Mouse (Mus musculus) embryonic facial prominence, embryonic 14.5 days (tissue): ENCODE results near the gene Hspa2. TPM values are rescaled to one million over a fixed set of nuclear protein-coding genes. Genes with fewer than 3 reads are reported as not detected.
"Not testable (repeated sequence)": the region's sequence is repeated elsewhere in the genome, so short reads cannot be mapped to it uniquely, and the experiment has no call there.

Experiments used
- ATAC-seq: fragments of 200-750 bp; cut with Nextera tagmentation; 2 replicates; pipeline ENCODE4 v1.8.0; 2017; ENCODE audit warnings: low read depth, moderate number of reproducible peaks, moderate TSS enrichment
- DNase-seq: peaks from one replicate; pipeline ENCODE4 v3.0.0-alpha.2; 2015; ENCODE audit warnings: low spot score
- H3K27ac ChIP-seq: fragments of 300-500 bp; sonication (generic); replicated peaks from 2 replicates; pipeline ENCODE4 v1.5.1; 2014; ENCODE audit warnings: low read depth, mild to moderate bottlenecking, low read length, moderate library complexity
- H3K27me3 ChIP-seq: fragments of 300-500 bp; sonication (generic); replicated peaks from 2 replicates; pipeline ENCODE4 v1.6.1; 2014; ENCODE audit warnings: low read length; ENCODE audit not compliant: control insufficient read depth, insufficient read depth
- H3K36me3 ChIP-seq: fragments of 300-500 bp; sonication (generic); 2 replicates; pipeline ENCODE4 v1.6.1; 2014; ENCODE audit warnings: low read length, mixed read lengths; ENCODE audit not compliant: control insufficient read depth, insufficient read depth
- H3K4me1 ChIP-seq: fragments of 300-500 bp; sonication (generic); 2 replicates; pipeline ENCODE4 v1.6.1; 2014; ENCODE audit warnings: antibody characterized with exemption, low read length; ENCODE audit not compliant: control insufficient read depth, insufficient read depth
- H3K4me2 ChIP-seq: fragments of 300-500 bp; sonication (generic); 2 replicates; pipeline ENCODE4 v1.6.1; 2014; ENCODE audit warnings: low read depth, mild to moderate bottlenecking, low read length, moderate library complexity, mixed read lengths
- H3K4me3 ChIP-seq: fragments of 300-500 bp; sonication (generic); 2 replicates; pipeline ENCODE4 v1.5.1; 2014; ENCODE audit warnings: low read depth, mild to moderate bottlenecking, low read length
- H3K9ac ChIP-seq: fragments of 300-500 bp; sonication (generic); 2 replicates; pipeline ENCODE4 v1.6.1; 2014; ENCODE audit warnings: low read depth, mild to moderate bottlenecking, low read length, moderate library complexity, mixed read lengths
- H3K9me3 ChIP-seq: fragments of 300-500 bp; sonication (generic); 2 replicates; pipeline ENCODE4 v1.6.1; 2016; ENCODE audit warnings: low read length; ENCODE audit not compliant: control insufficient read depth
- WGBS: fragments of 180-500 bp; shearing (Covaris S2); extraction: QIAGEN DNeasy Blood & Tissue Kit; methylation state at CpG from one replicate; pipeline ENCODE4 v1.1.7; 2014; 5-methylcytosine and 5-hydroxymethylcytosine counted together
- polyA plus RNA-seq: library from polyadenylated mRNA; unstranded; fragments of >200 nt; fragmentation: Nextera tagmentation; extraction: Ambion mirVana; gene quantifications from 2 replicates; pipeline ENCODE4 v1.2.1, GENCODE M21; 2014

Gene Hspa2
- polyA plus RNA-seq, 1 experiment from 2014 or later, result 10.9 TPM

DNA sequence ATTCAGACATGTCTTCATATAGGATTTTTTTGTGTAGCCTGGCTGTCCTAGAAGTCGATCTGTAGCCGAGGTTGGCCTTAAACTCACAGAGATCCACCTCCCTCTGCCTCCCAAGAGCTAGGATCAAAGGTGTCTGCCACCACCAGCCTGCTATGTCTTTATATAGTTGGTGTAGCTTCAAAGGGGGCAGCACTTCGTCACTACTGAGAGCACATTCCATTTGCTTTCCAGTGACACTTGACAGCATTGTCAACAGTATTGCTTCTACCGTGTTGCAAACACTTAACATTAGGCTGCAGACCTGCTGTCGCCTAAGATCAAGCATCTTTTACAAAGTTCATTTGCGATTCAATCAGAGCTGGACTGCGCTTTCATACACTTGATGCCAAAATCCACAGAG is 30.1 kb downstream of the Hspa2 start:
- Histone ChIP-seq H3K9ac (no peak overlapping the region), H3K27ac (no peak overlapping the region), H3K27me3 (no peaks in the 10 kb centered on the region; the same call in 1 of the 2 replicates), H3K4me2 (no peak overlapping the region), H3K9me3 (no peaks in the 10 kb centered on the region), H3K36me3 (no peaks in the 10 kb centered on the region), H3K4me1 (no peaks in the 10 kb centered on the region; the same call in 1 of the 2 replicates), H3K4me3 (no peak overlapping the region)
- DNase-seq (no peak), ATAC-seq (no peak)
- WGBS, result 56% methylated on average over 7 of the region's 7 CpGs

DNA sequence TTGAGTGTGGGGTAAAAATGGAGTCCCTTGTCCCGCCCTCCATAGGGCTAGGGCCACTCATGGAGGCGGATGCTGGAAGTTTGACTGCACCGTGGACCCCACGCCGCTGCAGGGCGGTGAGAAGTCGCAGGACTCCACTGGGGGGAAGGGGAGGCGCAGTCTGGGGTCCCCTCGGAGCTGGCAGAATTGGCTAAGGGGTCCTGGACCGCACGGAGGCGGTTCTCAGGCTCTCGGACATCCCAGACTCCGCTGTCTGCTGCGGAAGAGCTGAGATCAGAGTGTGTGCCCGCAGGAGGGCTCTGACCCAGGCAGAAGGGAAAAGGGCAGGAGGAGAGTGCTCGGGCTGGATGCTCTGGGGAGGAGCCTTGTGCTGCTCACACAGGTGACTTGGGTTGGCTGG is 31.1 kb downstream of the Hspa2 start:
- Histone ChIP-seq H3K27ac (no peak overlapping the region), H3K36me3 (no peaks in the 10 kb centered on the region), H3K27me3 (no peaks in the 10 kb centered on the region; the same call in 1 of the 2 replicates), H3K9me3 (no peaks in the 10 kb centered on the region), H3K4me2 (peak overlapping the region; percentile 66), H3K4me3 (peak overlapping the region; percentile 45), H3K4me1 (no peaks in the 10 kb centered on the region; the same call in 1 of the 2 replicates), H3K9ac (peak overlapping the region; percentile 61)
- ATAC-seq, result no peak; the same call in 1 of the 2 replicates
- no peak for DNase-seq
- WGBS, result 2% methylated on average over 17 of the region's 17 CpGs

DNA sequence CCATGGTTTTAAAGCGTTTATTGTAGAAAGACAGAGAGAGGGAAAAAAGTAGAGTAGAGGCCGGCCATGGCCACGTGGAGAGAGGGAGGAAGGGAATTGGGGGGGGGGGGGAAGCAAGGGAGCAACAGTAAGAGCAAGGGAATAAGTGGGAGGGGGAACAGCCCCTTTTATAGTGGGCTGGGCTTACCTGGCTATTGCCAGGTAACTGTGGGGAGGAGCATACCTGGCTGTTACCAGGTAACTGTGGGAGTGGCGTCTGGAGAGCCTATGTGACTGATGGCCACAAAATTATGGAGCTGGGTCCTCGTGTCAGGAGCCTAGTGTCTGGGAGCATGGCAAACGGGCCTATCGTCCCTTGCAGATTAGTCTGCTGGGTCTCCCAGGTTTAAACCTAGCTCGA is 31.6 kb downstream of the Hspa2 start:
- Histone ChIP-seq H3K4me3 (peak overlapping the region; percentile 45), H3K36me3 (no peaks in the 10 kb centered on the region), H3K9ac (no peak overlapping the region), H3K9me3 (no peaks in the 10 kb centered on the region), H3K4me2 (peak overlapping the region; percentile 66), H3K4me1 (no peaks in the 10 kb centered on the region; the same call in 1 of the 2 replicates), H3K27ac (no peak overlapping the region), H3K27me3 (no peaks in the 10 kb centered on the region; the same call in 1 of the 2 replicates)
- ATAC-seq, result no peak; the same call in 1 of the 2 replicates
- WGBS, result 23% methylated on average over 8 of the region's 8 CpGs
- DNase-seq, result no peak

DNA sequence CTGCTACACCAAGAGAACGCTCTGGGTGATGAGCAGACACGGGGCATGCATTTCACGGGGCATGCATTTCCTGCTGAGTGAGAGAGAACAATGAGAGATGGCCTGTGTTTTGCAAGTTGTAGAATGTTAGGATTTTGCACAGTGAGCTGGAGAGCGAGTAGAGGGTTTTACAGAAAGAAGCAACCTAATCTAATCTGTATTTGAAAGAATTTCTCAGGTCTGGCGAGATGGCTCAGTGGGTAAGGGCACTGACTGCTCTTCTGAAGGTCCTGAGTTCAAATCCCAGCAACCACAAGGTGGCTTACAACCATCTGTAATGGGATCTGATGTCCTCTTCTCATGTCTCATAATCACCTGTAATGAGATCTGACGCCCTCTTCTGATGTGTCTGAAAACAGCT is 39.5 kb downstream of the Hspa2 start:
- H3K27me3 ChIP-seq, H3K4me1 ChIP-seq, H3K4me2 ChIP-seq, H3K4me3 ChIP-seq, DNase-seq, H3K27ac ChIP-seq, H3K9me3 ChIP-seq, H3K9ac ChIP-seq, ATAC-seq, H3K36me3 ChIP-seq: not testable (repeated sequence)
- WGBS, result 72% methylated on average over 6 of the region's 6 CpGs

DNA sequence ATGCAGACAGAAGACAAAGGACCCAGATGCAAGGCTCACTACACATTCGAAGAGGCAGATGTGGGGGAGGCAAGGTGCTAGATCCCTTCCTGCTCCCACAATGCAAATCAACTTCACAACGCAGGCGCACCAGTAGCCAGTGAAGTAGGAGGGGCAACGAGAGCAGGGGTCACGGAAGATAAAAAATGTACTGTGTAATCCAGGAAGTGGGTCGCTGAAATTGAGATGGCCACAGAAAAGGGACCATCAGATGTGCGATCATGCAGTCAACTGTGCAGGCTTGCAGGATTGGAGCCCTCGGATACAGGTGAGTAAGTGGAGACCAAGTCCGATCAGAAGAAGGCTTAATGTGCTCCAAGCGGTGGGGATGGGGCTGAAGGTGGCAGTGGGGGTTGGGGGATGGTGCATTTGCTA is 40.4 kb downstream of the Hspa2 start:
- Histone ChIP-seq H3K27ac (no peak overlapping the region), H3K9ac (no peak overlapping the region), H3K4me3 (no peak overlapping the region), H3K27me3 (no peaks in the 10 kb centered on the region), H3K9me3 (no peaks in the 10 kb centered on the region), H3K4me2 (no peak overlapping the region), H3K36me3 (no peaks in the 10 kb centered on the region), H3K4me1 (no peaks in the 10 kb centered on the region)
- ATAC-seq (no peak), DNase-seq (no peak)
- WGBS, result 64% methylated on average over 10 of the region's 10 CpGs

DNA sequence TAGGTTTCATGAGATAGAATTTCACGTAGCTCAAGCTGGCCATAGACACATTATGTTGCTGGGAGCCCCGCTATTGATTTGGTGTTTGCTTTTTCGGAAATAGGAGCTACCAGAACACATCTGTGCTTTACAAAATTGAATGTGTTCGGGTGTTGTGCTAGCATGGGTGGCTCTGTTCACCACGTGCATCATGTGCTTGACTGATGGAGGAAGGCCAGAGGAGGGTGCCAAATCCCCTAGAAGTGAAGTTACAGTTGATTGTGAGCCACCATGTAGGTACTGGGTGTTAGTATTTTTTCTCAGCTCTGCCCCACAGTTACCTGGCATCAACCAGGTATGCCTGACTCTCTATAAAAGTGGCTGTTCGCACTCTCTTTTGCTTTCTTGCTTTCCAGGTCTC is 40.9 kb downstream of the Hspa2 start:
- no peak overlapping the region for H3K4me2 ChIP-seq

DNA sequence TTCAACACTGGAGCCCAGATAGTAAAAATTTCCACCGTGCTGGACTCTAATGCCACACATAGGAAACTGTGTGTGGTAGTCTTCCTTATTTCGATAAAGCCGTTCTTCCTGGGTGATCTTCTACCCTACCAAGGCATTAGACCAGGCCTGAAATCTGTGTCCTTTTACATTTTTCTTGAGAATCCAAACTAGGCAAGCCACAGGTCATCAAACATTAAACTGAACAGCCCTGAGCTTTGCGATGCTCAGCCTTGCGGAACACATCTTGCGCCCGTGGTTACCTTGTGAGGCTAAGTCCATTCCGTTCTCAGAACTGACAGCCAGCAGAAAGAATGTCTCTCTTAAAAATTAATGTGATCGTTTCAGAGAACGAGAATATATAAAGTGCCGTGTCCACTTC is 42.2 kb downstream of the Hspa2 start:
- DNase-seq, result no peak
- no peak overlapping the region for H3K27ac ChIP-seq
- H3K9ac ChIP-seq, result no peak overlapping the region
- no peaks in the 10 kb centered on the region for H3K9me3 ChIP-seq
- WGBS, result 86% methylated on average over 11 of the region's 11 CpGs
- H3K4me3 ChIP-seq, result no peak overlapping the region
- no peaks in the 10 kb centered on the region for H3K36me3 ChIP-seq
- no peak for ATAC-seq
- H3K4me2 ChIP-seq, result no peak overlapping the region
- no peaks in the 10 kb centered on the region for H3K4me1 ChIP-seq
- no peaks in the 10 kb centered on the region for H3K27me3 ChIP-seq

More for the DNA sequence above, 40.9 kb downstream of the Hspa2 start:
- Histone ChIP-seq H3K27me3 (no peaks in the 10 kb centered on the region), H3K36me3 (no peaks in the 10 kb centered on the region), H3K4me1 (no peaks in the 10 kb centered on the region), H3K4me3 (no peak overlapping the region), H3K9me3 (no peaks in the 10 kb centered on the region), H3K9ac (no peak overlapping the region), H3K27ac (no peak overlapping the region)
- WGBS, result 81% methylated on average over 6 of the region's 6 CpGs
- DNase-seq (no peak), ATAC-seq (no peak)

DNA sequence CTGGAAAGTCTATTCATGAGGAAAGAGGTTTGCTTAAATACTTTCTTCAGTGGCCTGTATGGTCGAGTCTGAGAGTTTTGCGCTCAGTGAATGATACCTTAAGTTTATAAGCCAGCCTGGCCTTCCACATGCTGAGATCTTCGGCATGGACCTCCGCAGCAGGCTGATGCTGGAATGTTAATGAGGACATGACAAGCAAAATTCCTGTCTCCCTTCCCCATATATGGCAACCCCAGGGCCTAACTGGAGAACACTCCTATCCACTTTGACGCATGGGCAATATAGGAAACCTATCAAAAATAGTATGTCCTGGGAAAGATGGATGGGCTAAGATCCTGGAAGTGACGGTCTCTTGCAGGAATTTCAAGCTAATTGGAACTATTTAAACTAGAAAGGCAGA is 44.2 kb downstream of the Hspa2 start:
- Histone ChIP-seq H3K27ac (no peak overlapping the region), H3K4me3 (no peak overlapping the region), H3K9ac (no peak overlapping the region), H3K4me2 (no peak overlapping the region), H3K9me3 (no peaks in the 10 kb centered on the region), H3K27me3 (no peaks in the 10 kb centered on the region), H3K36me3 (no peaks in the 10 kb centered on the region), H3K4me1 (no peaks in the 10 kb centered on the region)
- ATAC-seq, result no peak
- no peak for DNase-seq
- WGBS, result 59% methylated on average over 6 of the region's 6 CpGs

DNA sequence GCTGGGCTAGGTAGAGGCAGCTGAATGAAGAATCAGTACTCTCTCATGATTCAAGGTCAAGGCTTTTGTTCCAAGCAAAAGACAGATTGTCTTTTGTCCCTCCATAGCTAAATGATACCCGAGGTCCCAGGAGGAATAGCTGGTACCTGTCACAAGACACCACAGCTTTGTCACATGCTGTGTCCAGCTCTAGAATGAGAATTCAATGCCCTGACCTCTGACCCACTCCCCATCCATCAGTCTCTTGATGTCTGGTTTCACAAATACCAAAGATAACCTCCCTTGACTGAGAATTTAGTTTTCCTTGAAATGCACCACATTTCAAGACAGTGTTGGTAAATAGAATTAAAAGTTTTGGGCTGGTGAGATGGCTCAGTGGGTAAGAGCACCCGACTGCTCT is 48.2 kb downstream of the Hspa2 start:
- Histone ChIP-seq H3K4me1 (no peaks in the 10 kb centered on the region), H3K27me3 (no peaks in the 10 kb centered on the region), H3K4me2 (no peak overlapping the region), H3K9me3 (no peaks in the 10 kb centered on the region), H3K4me3 (no peak overlapping the region), H3K27ac (no peak overlapping the region), H3K36me3 (no peaks in the 10 kb centered on the region), H3K9ac (no peak overlapping the region)
- ATAC-seq (no peak), DNase-seq (no peak)
- 69% methylated on average over 2 of the region's 2 CpGs for WGBS
